15 mouse cellular contexts compared by ENCODE assay signal in the genomic region with DNA sequence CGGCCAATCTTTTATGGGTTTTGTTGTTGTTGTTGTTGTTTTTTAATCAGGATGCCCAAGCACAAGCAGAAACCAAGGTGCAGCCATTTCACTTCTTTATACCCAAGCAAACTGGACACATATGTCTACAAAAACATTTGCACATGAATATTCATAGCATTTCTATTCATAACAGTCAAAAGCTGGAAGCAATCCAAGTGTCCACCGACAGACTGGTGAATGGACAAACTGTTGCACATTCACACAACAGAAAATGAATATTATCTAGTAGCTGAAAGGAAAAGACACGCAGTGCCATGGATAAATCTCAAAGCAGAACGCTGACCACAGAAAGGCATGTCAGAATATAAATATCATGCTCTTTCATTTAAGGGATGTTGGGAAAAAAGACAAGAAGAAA.
DNase-seq lines count a peak whose midpoint lies in the region; ATAC-seq and TF ChIP-seq lines count a peak whose summit lies in the region.
"Had no signal": no experiment of that assay in that cellular context is flagged by ENCODE, and none has a peak within 500 bp of the region (broad histone marks: within the 10 kb centered on the region; RNA-seq: fewer than 3 reads in every experiment).

No protein-coding gene starts in this region.

- H3K36me3 ChIP-seq in forebrain, embryonic 13.5 days (ENCODE audit: poor library complexity, severe bottlenecking), result no peaks in the 10 kb centered on the region
- H3K36me3 ChIP-seq in forebrain, embryonic 11.5 days (ENCODE audit: control insufficient read depth, insufficient read depth, low read length), result no peaks in the 10 kb centered on the region
- H3K36me3 ChIP-seq: heart, embryonic 13.5 days had no signal

- no peak for TF ChIP-seq POLR2A in brain, embryonic 14.5 days (IDR thresholded peaks at IDR 0.05; ENCODE audit: borderline replicate concordance, extremely low read depth, insufficient read depth, insufficient read length, poor library complexity, severe bottlenecking)

- no peak overlapping the region for H3K4me3 ChIP-seq in forebrain, embryonic 13.5 days
- no peak overlapping the region for H3K4me3 ChIP-seq in forebrain, embryonic 11.5 days (ENCODE audit: low read depth, low read length)
- H3K4me3 ChIP-seq: heart, embryonic 13.5 days had no signal

- intact Hi-C loops in left cerebral cortex, postnatal 10 days (cut with DNase I), result no loop called here
- intact Hi-C loops in left cerebral cortex, postnatal 4 days (cut with DNase I), result no loop called here

- WGBS in forebrain, embryonic 13.5 days, result 30% methylated on average over 4 of the region's 4 CpGs
- 69% methylated on average over 4 of the region's 4 CpGs for WGBS in forebrain, embryonic 11.5 days

- no peak for DNase-seq in forebrain, embryonic 11.5 days (ENCODE audit: low spot score)
- DNase-seq in left cerebral cortex, postnatal 10 days (ENCODE audit: extremely low spot score in 1 of 2, low spot score in 2 of 2), result peak; percentile 31 to 66
- no peak for DNase-seq in left cerebral cortex, adult 11 months (ENCODE audit: low spot score)
- peak; percentile 83 for DNase-seq in brain, embryonic 14.5 days (ENCODE audit: low read depth)
- DNase-seq in left cerebral cortex, postnatal 4 days, result peak; percentile 33
- DNase-seq in spleen, postnatal 36 days (ENCODE audit: low spot score in 2 of 2), result no peak
- no peak for DNase-seq in embryo, embryonic 10 days (ENCODE audit: low spot score)
- DNase-seq: cerebellum, adult 11-12 months; kidney, postnatal 25 days; lung, adult 2 months; thymus, adult 2 months had no signal

- no peak overlapping the region for H3K27ac ChIP-seq in forebrain, embryonic 13.5 days
- no peak overlapping the region for H3K27ac ChIP-seq in forebrain, embryonic 11.5 days (ENCODE audit: low read depth, low read length)
- H3K27ac ChIP-seq: heart, embryonic 13.5 days had no signal

- peak; percentile 63; the same call in 1 of the 2 replicates for ATAC-seq in forebrain, embryonic 13.5 days
- ATAC-seq in forebrain, embryonic 11.5 days (replicated peaks; ENCODE audit: low FRiP score), result no peak
- ATAC-seq: activated CD4-positive, CD25-positive, alpha-beta regulatory T cell, adult 4 months; intestine, postnatal 0 days had no signal

- H3K4me2 ChIP-seq in forebrain, embryonic 13.5 days, result no peak overlapping the region
- no peak overlapping the region for H3K4me2 ChIP-seq in forebrain, embryonic 11.5 days (ENCODE audit: low read depth, low read length, severe bottlenecking)
- H3K4me2 ChIP-seq: heart, embryonic 13.5 days had no signal

- peaks cover 11% of the 10 kb centered on the region for H3K4me1 ChIP-seq in forebrain, embryonic 13.5 days
- H3K4me1 ChIP-seq in forebrain, embryonic 11.5 days (replicated peaks; ENCODE audit: control insufficient read depth, insufficient read depth, low read length), result no peaks in the 10 kb centered on the region
- H3K4me1 ChIP-seq: heart, embryonic 13.5 days had no signal

- TF ChIP-seq CTCF in brain, embryonic 14.5 days (IDR thresholded peaks at IDR 0.05; ENCODE audit: borderline replicate concordance, extremely low read depth, insufficient read depth, insufficient read length), result no peak

- no peaks in the 10 kb centered on the region for H3K9me3 ChIP-seq in forebrain, embryonic 13.5 days (replicated peaks)
- H3K9me3 ChIP-seq in forebrain, embryonic 11.5 days (ENCODE audit: control insufficient read depth, low read length), result no peaks in the 10 kb centered on the region
- H3K9me3 ChIP-seq: heart, embryonic 13.5 days had no signal

- no peak overlapping the region for H3K9ac ChIP-seq in forebrain, embryonic 13.5 days
- H3K9ac ChIP-seq in forebrain, embryonic 11.5 days (ENCODE audit: low read length), result no peak overlapping the region
- H3K9ac ChIP-seq: heart, embryonic 13.5 days had no signal

- H3K27me3 ChIP-seq in forebrain, embryonic 13.5 days, result no peaks in the 10 kb centered on the region
- H3K27me3 ChIP-seq in forebrain, embryonic 11.5 days (ENCODE audit: control insufficient read depth, insufficient read depth, low read length), result no peaks in the 10 kb centered on the region
- H3K27me3 ChIP-seq: heart, embryonic 13.5 days had no signal

Comparison
In these comparisons a context has a peak if more than half of its experiments do, and no peak if none do; other contexts are left out.
1. DNase-seq: peak in left cerebral cortex, postnatal 10 days (2 of 2), brain, embryonic 14.5 days (single experiment) and left cerebral cortex, postnatal 4 days (single experiment); none in forebrain, embryonic 11.5 days (single experiment), left cerebral cortex, adult 11 months (single experiment), spleen, postnatal 36 days (0 of 2) and embryo, embryonic 10 days (single experiment).